Mouse (Mus musculus) MEL (cell line): Measurements from ENCODE around the gene Boll. TPM values are rescaled to one million over a fixed set of nuclear protein-coding genes. Genes with fewer than 3 reads are reported as not detected.
A peak's percentile ranks its signal among the peaks of the same experiment; 100 is the strongest.

Experiments used
- DNase-seq: peaks from one replicate; pipeline ENCODE4 v3.0.0; 2011; ENCODE audit warnings: low read depth, low spot score
- H3K27ac ChIP-seq: 2 replicates; pipeline ENCODE4 v1.5.1; 2012; ENCODE audit warnings: low read depth, mild to moderate bottlenecking, control low read depth, low read length, moderate library complexity; ENCODE audit not compliant: control insufficient read depth
- H3K27me3 ChIP-seq, 2 experiments: fragments of 150-350 bp in 1 of 2; sonication (generic) in 1 of 2; 2 replicates each; pipeline ENCODE4 v1.6.1; 2012; ENCODE audit warnings: low read length in 2 of 2, mild to moderate bottlenecking in 2 of 2, improper control_type of control experiment in 1 of 2, moderate library complexity in 1 of 2; ENCODE audit not compliant: insufficient read depth in 2 of 2, control insufficient read depth in 1 of 2
- H3K36me3 ChIP-seq, 2 experiments: 2 replicates each; pipeline ENCODE4 v1.6.1; 2012 to 2014; ENCODE audit warnings: low read length in 2 of 2, improper control_type of control experiment in 1 of 2, inconsistent platforms in 1 of 2, mild to moderate bottlenecking in 1 of 2; ENCODE audit not compliant: insufficient read depth in 2 of 2, control insufficient read depth in 1 of 2
- H3K4me1 ChIP-seq, 2 experiments: fragments of 150-350 bp in 1 of 2; sonication (generic) in 1 of 2; 2 replicates each; pipeline ENCODE4 v1.6.1; 2012; ENCODE audit warnings: low read length in 2 of 2, improper control_type of control experiment in 1 of 2, mild to moderate bottlenecking in 1 of 2; ENCODE audit not compliant: insufficient read depth in 2 of 2, control insufficient read depth in 1 of 2
- H3K4me3 ChIP-seq, 2 experiments: fragments of 150-350 bp in 1 of 2; sonication (generic) in 1 of 2; 2 replicates each; pipeline ENCODE4 v1.5.1; 2012; ENCODE audit warnings: low read depth in 2 of 2, low read length in 2 of 2, mild to moderate bottlenecking in 2 of 2, moderate library complexity in 2 of 2, control low read depth in 1 of 2, improper control_type of control experiment in 1 of 2; ENCODE audit not compliant: control insufficient read depth in 1 of 2, insufficient read depth in 1 of 2
- H3K79me2 ChIP-seq: 2 replicates; pipeline ENCODE4 v1.6.1; 2012; ENCODE audit warnings: mild to moderate bottlenecking, low read length, moderate library complexity; ENCODE audit not compliant: control insufficient read depth, poor library complexity, insufficient read depth
- H3K9ac ChIP-seq: 2 replicates; pipeline ENCODE4 v1.6.1; 2012; ENCODE audit warnings: low read depth, mild to moderate bottlenecking, control low read depth, low read length, moderate library complexity; ENCODE audit not compliant: control insufficient read depth, poor library complexity, severe bottlenecking
- H3K9me3 ChIP-seq: fragments of 150-350 bp; sonication (generic); replicated peaks from 2 replicates; pipeline ENCODE4 v1.6.1; 2012; ENCODE audit warnings: mild to moderate bottlenecking, low read length, improper control_type of control experiment, moderate library complexity; ENCODE audit not compliant: insufficient read depth
- BHLHE40 ChIP-seq: IDR thresholded peaks from 2 replicates; pipeline ENCODE4 v1.6.1; 2012; ENCODE audit warnings: low read depth, mild to moderate bottlenecking, inconsistent platforms, low read length, improper control_type of control experiment, borderline replicate concordance
- CTCF ChIP-seq, 3 experiments: IDR thresholded peaks in 2 of 3; conservative IDR thresholded peaks in 1 of 3; 2 replicates each; pipeline ENCODE4 v1.5.1; 2011 to 2012; ENCODE audit warnings: low read length in 3 of 3, low read depth in 2 of 3, mild to moderate bottlenecking in 2 of 3, improper control_type of control experiment in 1 of 3, inconsistent platforms in 1 of 3, mixed read lengths in 1 of 3, moderate library complexity in 1 of 3; ENCODE audit not compliant: control insufficient read depth in 1 of 3, insufficient read depth in 1 of 3, poor library complexity in 1 of 3, severe bottlenecking in 1 of 3
- E2F4 ChIP-seq: IDR thresholded peaks from 2 replicates; pipeline ENCODE4 v1.6.1; 2011; ENCODE audit warnings: low read depth, low read length, improper control_type of control experiment, borderline replicate concordance
- EP300 ChIP-seq, 2 experiments: IDR thresholded peaks; 2 replicates each; pipeline ENCODE4 v1.6.1; 2011; ENCODE audit warnings: improper control_type of control experiment in 2 of 2, low read length in 2 of 2, low read depth in 1 of 2, mild to moderate bottlenecking in 1 of 2
- ETS1 ChIP-seq: IDR thresholded peaks from 2 replicates; pipeline ENCODE4 v1.6.1; 2012; ENCODE audit warnings: low read depth, mild to moderate bottlenecking, inconsistent platforms, low read length, improper control_type of control experiment, moderate library complexity
- GATA1 ChIP-seq: IDR thresholded peaks from 2 replicates; pipeline ENCODE4 v1.6.1; 2011; ENCODE audit warnings: low read depth, low read length, improper control_type of control experiment
- MAFK ChIP-seq: IDR thresholded peaks from 2 replicates; pipeline ENCODE4 v1.6.1; 2011; ENCODE audit warnings: low read depth, mild to moderate bottlenecking, low read length, improper control_type of control experiment, borderline replicate concordance
- MYB ChIP-seq: IDR thresholded peaks from 2 replicates; pipeline ENCODE4 v1.6.1; 2011; ENCODE audit warnings: mild to moderate bottlenecking, low read depth, low read length, improper control_type of control experiment
- MYC ChIP-seq: IDR thresholded peaks from 2 replicates; pipeline ENCODE4 v1.6.1; 2011; ENCODE audit warnings: low read depth, mild to moderate bottlenecking, low read length, improper control_type of control experiment, moderate library complexity
- NELFE ChIP-seq: IDR thresholded peaks from 2 replicates; pipeline ENCODE4 v1.6.1; 2011; ENCODE audit warnings: low read depth, low read length, improper control_type of control experiment
- RAD21 ChIP-seq: IDR thresholded peaks from 2 replicates; pipeline ENCODE4 v1.6.1; 2011; ENCODE audit warnings: mild to moderate bottlenecking, low read depth, low read length, improper control_type of control experiment
- SIN3A ChIP-seq: IDR thresholded peaks from 2 replicates; pipeline ENCODE4 v1.6.1; 2012; ENCODE audit warnings: low read length, improper control_type of control experiment, inconsistent platforms
- SMC3 ChIP-seq: IDR thresholded peaks from 2 replicates; pipeline ENCODE4 v1.6.1; 2011; ENCODE audit warnings: low read depth, low read length, improper control_type of control experiment
- USF1 ChIP-seq: IDR thresholded peaks from 2 replicates; pipeline ENCODE4 v1.6.1; 2014; ENCODE audit warnings: low read depth, mild to moderate bottlenecking, inconsistent platforms, low read length, improper control_type of control experiment, moderate library complexity
- ZC3H11A ChIP-seq: IDR thresholded peaks from 2 replicates; pipeline ENCODE4 v1.6.1; 2012; ENCODE audit warnings: low read depth, mild to moderate bottlenecking, inconsistent platforms, low read length, improper control_type of control experiment
- ZNF384 ChIP-seq: IDR thresholded peaks from 2 replicates; pipeline ENCODE4 v1.6.1; 2012; ENCODE audit warnings: low read depth, mild to moderate bottlenecking, inconsistent platforms, low read length, improper control_type of control experiment
- polyA plus RNA-seq, 2 experiments: library from polyadenylated mRNA; stranded (reverse) in 1 of 2; unstranded in 1 of 2; fragments of >175 nt in 1 of 2; fragments of >200 nt in 1 of 2; gene quantifications; 2 replicates each; pipeline versions ENCODE4 v1.2.1 to v1.2.4; 2012; ENCODE audit warnings: low replicate concordance in 2 of 2, low read depth in 1 of 2; ENCODE audit not compliant: insufficient read length in 2 of 2, insufficient read depth in 1 of 2, missing spikeins in 1 of 2
- total RNA-seq: library from RNA; depleted of rRNA; stranded (reverse); fragments of 300-350 nt; gene quantifications from 2 replicates; pipeline ENCODE4 v1.2.3, GENCODE M21; 2012

Gene Boll
- total and polyA plus RNA-seq, 3 experiments, result not detected

- TF ChIP-seq SIN3A, result peak; percentile 71
Measured at GRCm38 (mm10) chr1:55264385-55264784, 98.9 kb downstream of the Boll start (continued).

GRCm38 (mm10) chr1:55246374-55246773, 116.9 kb downstream of the Boll start:
- Histone ChIP-seq H3K4me1 (peaks cover 8 to 27% of the 10 kb centered on the region in 2 experiments), H3K27ac (no peak overlapping the region), H3K9me3 (no peaks in the 10 kb centered on the region), H3K79me2 (peaks cover 20% of the 10 kb centered on the region), H3K27me3 (no peaks in the 10 kb centered on the region)
- TF ChIP-seq ETS1, result 0 out of 2 replicates have a peak, but pooled peaks have one; percentile 7
- peak; percentile 45 to 61; a peak in 2 of 4 replicates for TF ChIP-seq EP300 (IDR thresholded peaks at IDR 0.05; ENCODE audit: low read depth in 1 of 2, low read length in 2 of 2)
- peak; percentile 74 for TF ChIP-seq ZNF384
- TF ChIP-seq GATA1, result peak; percentile 63; the same call in 1 of the 2 replicates
- no peak for TF ChIP-seq BHLHE40
- TF ChIP-seq NELFE, result no peak
- no peak for TF ChIP-seq USF1
- 0 out of 2 replicates have a peak, but pooled peaks have one; percentile 34 for TF ChIP-seq SIN3A
- TF ChIP-seq, all 39 proteins: peak for 5
- H3K4me3 ChIP-seq, result peak overlapping the region in 1 of 2 experiments; percentile 12; a peak in 2 of 4 replicates
- peak overlapping the region; percentile 18; the same call in 1 of the 2 replicates for H3K9ac ChIP-seq
- peaks cover 0 to 15% of the 10 kb centered on the region in 2 experiments; a peak in 3 of 4 replicates for H3K36me3 ChIP-seq
- peak; percentile 35 for DNase-seq

- peak; percentile 74 for TF ChIP-seq SIN3A
- peak; percentile 83 for TF ChIP-seq ZNF384
- TF ChIP-seq BHLHE40, result no peak
- TF ChIP-seq MYB, result no peak
- TF ChIP-seq ZC3H11A, result peak; percentile 71
- peak; percentile 76 for TF ChIP-seq SMC3
- TF ChIP-seq RAD21, result peak; percentile 89
- TF ChIP-seq CTCF (IDR thresholded peaks at IDR 0.05 in 2 of 3, conservative IDR thresholded peaks at IDR 0.05 in 1 of 3; ENCODE audit: control insufficient read depth in 1 of 3, insufficient read depth in 1 of 3, low read depth in 2 of 3, low read length in 3 of 3, poor library complexity in 1 of 3, severe bottlenecking in 1 of 3), result peak; percentile 51 to 84 (median 72)
- TF ChIP-seq MYC, result 0 out of 2 replicates have a peak, but pooled peaks have one; percentile 35
- TF ChIP-seq E2F4, result no peak
- 0 out of 2 replicates have a peak, but pooled peaks have one; percentile 12 for TF ChIP-seq MAFK
- Histone ChIP-seq H3K4me3 (peak overlapping the region; percentile 84 to 96), H3K9ac (peak overlapping the region; percentile 93), H3K79me2 (peaks cover 57% of the 10 kb centered on the region), H3K27me3 (no peaks in the 10 kb centered on the region), H3K36me3 (peaks cover 0 to 33% of the 10 kb centered on the region in 2 experiments; a peak in 3 of 4 replicates), H3K9me3 (no peaks in the 10 kb centered on the region), H3K4me1 (peaks cover 12 to 16% of the 10 kb centered on the region in 2 experiments), H3K27ac (no peak overlapping the region)
- peak; percentile 88 for DNase-seq
Measured at GRCm38 (mm10) chr1:55239237-55239636, 124.0 kb downstream of the Boll start.
